Mouse (Mus musculus) midbrain, embryonic 10.5 days (tissue): Measurements from ENCODE around the gene Zfp661. TPM values are rescaled to one million over a fixed set of nuclear protein-coding genes. Genes with fewer than 3 reads are reported as not detected.

Source experiments
- DNase-seq: peaks from one replicate; pipeline ENCODE4 v3.0.0-alpha.2; 2017; ENCODE audit warnings: low spot score
- H3K27ac ChIP-seq: fragments of 300-500 bp; sonication (generic); replicated peaks from 2 replicates; pipeline ENCODE4 v1.5.1; 2016; ENCODE audit warnings: mild to moderate bottlenecking
- H3K27me3 ChIP-seq: fragments of 300-500 bp; sonication (generic); 2 replicates; pipeline ENCODE4 v1.6.1; 2016; ENCODE audit warnings: low read depth, mild to moderate bottlenecking; ENCODE audit not compliant: poor library complexity, severe bottlenecking
- H3K36me3 ChIP-seq: fragments of 300-500 bp; sonication (generic); 2 replicates; pipeline ENCODE4 v1.6.1; 2016; ENCODE audit warnings: mild to moderate bottlenecking, moderate library complexity
- H3K4me1 ChIP-seq: fragments of 300-500 bp; sonication (generic); 2 replicates; pipeline ENCODE4 v1.6.1; 2016
- H3K4me3 ChIP-seq: fragments of 300-500 bp; sonication (generic); 2 replicates; pipeline ENCODE4 v1.5.1; 2016; ENCODE audit warnings: mild to moderate bottlenecking, moderate library complexity
- H3K9me3 ChIP-seq: fragments of 300-500 bp; sonication (generic); replicated peaks from 2 replicates; pipeline ENCODE4 v1.6.1; 2016; ENCODE audit warnings: mild to moderate bottlenecking
- WGBS: fragments of 180-500 bp; shearing (Covaris S2); methylation state at CpG from one replicate; pipeline ENCODE4 v1.1.7; 2016; 5-methylcytosine and 5-hydroxymethylcytosine counted together
- polyA plus RNA-seq: library from polyadenylated mRNA; unstranded; fragments of >200 nt; fragmentation: Nextera tagmentation; extraction: Ambion mirVana; gene quantifications from 2 replicates; pipeline ENCODE4 v1.2.1, GENCODE M21; 2016

The Zfp661 gene
- 7.6 and 9.6 TPM in 2 replicates for polyA plus RNA-seq

GRCm38 (mm10) chr2:127586694-127587513, at the start of gene Zfp661, which contains the start of gene Mrps5:
TSS of gene Zfp661 (minus strand) at chr2:127587094.
TSS of gene Mrps5 (plus strand) at chr2:127587222.
- peak within 1 kb of the TSS; percentile 81 for H3K4me3 ChIP-seq
- H3K27ac ChIP-seq, result peak within 1 kb of the TSS; percentile 100
- peak; percentile 90 for DNase-seq
- H3K27me3 ChIP-seq, result no peaks in the 10 kb centered on the region
- 6% methylated on average over 39 of the region's 39 CpGs for WGBS
- H3K36me3 ChIP-seq, result peaks cover 13% of the 10 kb centered on the region
- peaks cover 44% of the 10 kb centered on the region for H3K4me1 ChIP-seq
- no peaks in the 10 kb centered on the region for H3K9me3 ChIP-seq

- DNase-seq, result no peak
- no peaks in the 10 kb centered on the region for H3K36me3 ChIP-seq
- no peaks in the 10 kb centered on the region for H3K27me3 ChIP-seq
- no peaks in the 10 kb centered on the region for H3K9me3 ChIP-seq
- 74% methylated on average over 6 of the region's 6 CpGs for WGBS
- H3K4me1 ChIP-seq, result no peaks in the 10 kb centered on the region
- no peak overlapping the region for H3K4me3 ChIP-seq
- no peak overlapping the region for H3K27ac ChIP-seq
Observed at GRCm38 (mm10) chr2:127635581-127635980, 48.7 kb upstream of the Zfp661 start.

GRCm38 (mm10) chr2:127632601-127633000, 45.7 kb upstream of the Zfp661 start:
- Histone ChIP-seq H3K36me3 (no peaks in the 10 kb centered on the region), H3K27ac (no peak overlapping the region), H3K4me1 (no peaks in the 10 kb centered on the region), H3K4me3 (no peak overlapping the region), H3K9me3 (no peaks in the 10 kb centered on the region), H3K27me3 (no peaks in the 10 kb centered on the region)
- no peak for DNase-seq
- 57% methylated on average over 2 of the region's 2 CpGs for WGBS

- WGBS, result 84% methylated on average over 6 of the region's 6 CpGs
- Histone ChIP-seq H3K4me3 (no peak overlapping the region), H3K4me1 (peaks cover 10% of the 10 kb centered on the region), H3K27ac (no peak overlapping the region), H3K9me3 (no peaks in the 10 kb centered on the region), H3K27me3 (no peaks in the 10 kb centered on the region), H3K36me3 (no peaks in the 10 kb centered on the region)
- no peak for DNase-seq
Observed at GRCm38 (mm10) chr2:127627990-127628570, 41.2 kb upstream of the Zfp661 start.

GRCm38 (mm10) chr2:127627354-127627753, 40.5 kb upstream of the Zfp661 start:
- no peak for DNase-seq
- H3K4me1 ChIP-seq, result peaks cover 10% of the 10 kb centered on the region
- no peaks in the 10 kb centered on the region for H3K27me3 ChIP-seq
- H3K27ac ChIP-seq, result no peak overlapping the region
- H3K9me3 ChIP-seq, result no peaks in the 10 kb centered on the region
- no peaks in the 10 kb centered on the region for H3K36me3 ChIP-seq
- WGBS, result 72% methylated on average over 6 of the region's 6 CpGs
- H3K4me3 ChIP-seq, result no peak overlapping the region

- 77% methylated on average over 5 of the region's 5 CpGs for WGBS
- Histone ChIP-seq H3K4me3 (no peak overlapping the region), H3K4me1 (peaks cover 10% of the 10 kb centered on the region), H3K27me3 (no peaks in the 10 kb centered on the region), H3K27ac (no peak overlapping the region), H3K36me3 (no peaks in the 10 kb centered on the region), H3K9me3 (no peaks in the 10 kb centered on the region)
- DNase-seq, result no peak
Observed at GRCm38 (mm10) chr2:127625659-127626058, 38.8 kb upstream of the Zfp661 start.

GRCm38 (mm10) chr2:127624786-127625185, 37.9 kb upstream of the Zfp661 start:
- H3K36me3 ChIP-seq, result no peaks in the 10 kb centered on the region
- no peaks in the 10 kb centered on the region for H3K27me3 ChIP-seq
- H3K4me3 ChIP-seq, result no peak overlapping the region
- WGBS, result 90% methylated on average over 2 of the region's 2 CpGs
- no peak for DNase-seq
- H3K9me3 ChIP-seq, result no peaks in the 10 kb centered on the region
- H3K27ac ChIP-seq, result no peak overlapping the region
- peaks cover 10% of the 10 kb centered on the region for H3K4me1 ChIP-seq

- H3K27me3 ChIP-seq, result no peaks in the 10 kb centered on the region
- peaks cover 7% of the 10 kb centered on the region for H3K4me1 ChIP-seq
- 64% methylated on average over 3 of the region's 3 CpGs for WGBS
- H3K36me3 ChIP-seq, result no peaks in the 10 kb centered on the region
- H3K4me3 ChIP-seq, result no peak overlapping the region
- H3K9me3 ChIP-seq, result no peaks in the 10 kb centered on the region
- DNase-seq, result no peak
- no peak overlapping the region for H3K27ac ChIP-seq
Observed at GRCm38 (mm10) chr2:127622065-127622464, 35.2 kb upstream of the Zfp661 start.

- no peaks in the 10 kb centered on the region for H3K36me3 ChIP-seq
- H3K4me1 ChIP-seq, result no peaks in the 10 kb centered on the region
- H3K27me3 ChIP-seq, result no peaks in the 10 kb centered on the region
- H3K9me3 ChIP-seq, result no peaks in the 10 kb centered on the region
- no peak overlapping the region for H3K4me3 ChIP-seq
- 90% methylated on average over 3 of the region's 3 CpGs for WGBS
- no peak for DNase-seq
- no peak overlapping the region for H3K27ac ChIP-seq
Observed at GRCm38 (mm10) chr2:127619311-127619710, 32.4 kb upstream of the Zfp661 start.

GRCm38 (mm10) chr2:127612288-127612687, 25.4 kb upstream of the Zfp661 start:
- Histone ChIP-seq H3K9me3 (no peaks in the 10 kb centered on the region), H3K27me3 (no peaks in the 10 kb centered on the region), H3K27ac (no peak overlapping the region), H3K36me3 (no peaks in the 10 kb centered on the region), H3K4me3 (no peak overlapping the region), H3K4me1 (peaks cover 28% of the 10 kb centered on the region)
- no peak for DNase-seq
- WGBS, result 88% methylated on average over 4 of the region's 4 CpGs

GRCm38 (mm10) chr2:127611386-127611785, 24.5 kb upstream of the Zfp661 start:
- Histone ChIP-seq H3K27ac (no peak overlapping the region), H3K27me3 (no peaks in the 10 kb centered on the region), H3K9me3 (no peaks in the 10 kb centered on the region), H3K4me3 (no peak overlapping the region), H3K4me1 (peaks cover 33% of the 10 kb centered on the region), H3K36me3 (peaks cover 6% of the 10 kb centered on the region)
- WGBS, result 88% methylated on average over 4 of the region's 4 CpGs
- DNase-seq, result no peak

GRCm38 (mm10) chr2:127608986-127609385, 22.1 kb upstream of the Zfp661 start:
- Histone ChIP-seq H3K27me3 (no peaks in the 10 kb centered on the region), H3K27ac (no peak overlapping the region), H3K36me3 (peaks cover 30% of the 10 kb centered on the region), H3K4me1 (peaks cover 33% of the 10 kb centered on the region), H3K9me3 (no peaks in the 10 kb centered on the region), H3K4me3 (no peak overlapping the region)
- 8% methylated on average over 5 of the region's 5 CpGs for WGBS
- no peak for DNase-seq

GRCm38 (mm10) chr2:127608234-127608633, 21.3 kb upstream of the Zfp661 start:
- no peak for DNase-seq
- WGBS, result 44% methylated on average over 3 of the region's 3 CpGs

More at GRCm38 (mm10) chr2:127608234-127608633, 21.3 kb upstream of the Zfp661 start:
- Histone ChIP-seq H3K4me1 (peaks cover 33% of the 10 kb centered on the region), H3K4me3 (no peak overlapping the region), H3K9me3 (no peaks in the 10 kb centered on the region), H3K36me3 (peaks cover 37% of the 10 kb centered on the region), H3K27me3 (no peaks in the 10 kb centered on the region), H3K27ac (no peak overlapping the region)
